Mouse (Mus musculus): Measurements from ENCODE around the gene Slc17a2. TPM values are rescaled to one million over a fixed set of nuclear protein-coding genes. Genes with fewer than 3 reads are reported as not detected.

Gene Slc17a2
- polyA plus RNA-seq, 2 experiments from 2014 or later, result not detected

Other genes with a start within 250 kb of the Slc17a2 start
- 1 to 10 TPM in 1 of 2 experiments, under 1 TPM in 1; 0.86 to 1.6 TPM for gene Hist1h3e, start 244.6 kb upstream of the Slc17a2 start, polyA plus RNA-seq (2017; shearing (Covaris generic))
- 10 to 100 TPM; 26.7 to 59.1 TPM for gene Hist1h2ae, start 235.8 kb upstream of the Slc17a2 start, polyA plus RNA-seq (2017; shearing (Covaris generic))
- 1 to 10 TPM; 4.0 to 5.7 TPM for gene Hist1h2bg, start 235.6 kb upstream of the Slc17a2 start, polyA plus RNA-seq (2017; shearing (Covaris generic))
- under 1 TPM in 1 of 2 experiments, not detected in 1; 0.83 TPM for gene Hist1h2bf, start 232.8 kb upstream of the Slc17a2 start, polyA plus RNA-seq (2017; shearing (Covaris generic))
- 1 to 10 TPM in 1 of 2 experiments, not detected in 1; 2.3 TPM for gene Hist1h2ad, start 232.6 kb upstream of the Slc17a2 start, polyA plus RNA-seq (2017; shearing (Covaris generic))
- not detected for gene Hist1h3d, start 231.2 kb upstream of the Slc17a2 start, polyA plus RNA-seq (2017; shearing (Covaris generic))
- 10 to 100 TPM; 36.8 to 39.3 TPM for gene Hist1h4d, start 225.4 kb upstream of the Slc17a2 start, polyA plus RNA-seq (2017; shearing (Covaris generic))
- gene Hist1h2be, start 185.9 kb upstream of the Slc17a2 start, polyA plus RNA-seq (2017; shearing (Covaris generic)), result 1 to 10 TPM; 1.5 to 1.7 TPM
- 10 to 100 TPM; 11.9 to 13.5 TPM for gene Hist1h1e, start 184.4 kb upstream of the Slc17a2 start, polyA plus RNA-seq (2017; shearing (Covaris generic))
- gene Hist1h2ac, start 123.0 kb upstream of the Slc17a2 start, polyA plus RNA-seq (2017; shearing (Covaris generic)), result under 1 TPM in 1 of 2 experiments, not detected in 1; 0.28 TPM
- 1 to 10 TPM in 1 of 2 experiments, under 1 TPM in 1; 0.85 to 5.4 TPM for gene Hist1h2bc, start 122.8 kb upstream of the Slc17a2 start, polyA plus RNA-seq (2017; shearing (Covaris generic))
- not detected for gene Hist1h1t, start 111.2 kb upstream of the Slc17a2 start, polyA plus RNA-seq (2017; shearing (Covaris generic))
- 1 to 10 TPM in 1 of 2 experiments, under 1 TPM in 1; 0.57 to 7.4 TPM for gene Hist1h4c, start 108.5 kb upstream of the Slc17a2 start, polyA plus RNA-seq (2017; shearing (Covaris generic))
- under 1 TPM in 1 of 2 experiments, not detected in 1; 0.80 TPM for gene Hfe, start 96.1 kb upstream of the Slc17a2 start, polyA plus RNA-seq (2017; shearing (Covaris generic))
- 10 to 100 TPM in 1 of 2 experiments, 1 to 10 TPM in 1; 5.3 to 15.2 TPM for gene Hist1h1c, start 68.2 kb upstream of the Slc17a2 start, polyA plus RNA-seq (2017; shearing (Covaris generic))
- gene Hist1h3c, start 61.4 kb upstream of the Slc17a2 start, polyA plus RNA-seq (2017; shearing (Covaris generic)), result 1 to 10 TPM in 1 of 2 experiments, not detected in 1; 2.4 TPM
- under 1 TPM in 1 of 2 experiments, not detected in 1; 0.73 TPM for gene Hist1h2bb, start 60.3 kb upstream of the Slc17a2 start, polyA plus RNA-seq (2017; shearing (Covaris generic))
- 1 to 10 TPM; 9.5 to 10.0 TPM for gene Hist1h2ab, start 55.9 kb upstream of the Slc17a2 start, polyA plus RNA-seq (2017; shearing (Covaris generic))
- gene Hist1h3b, start 54.7 kb upstream of the Slc17a2 start, polyA plus RNA-seq (2017; shearing (Covaris generic)), result not detected
- 1 to 10 TPM in 1 of 2 experiments, not detected in 1; 2.8 TPM for gene Hist1h4b, start 50.0 kb upstream of the Slc17a2 start, polyA plus RNA-seq (2017; shearing (Covaris generic))
- gene Hist1h4a, start 45.8 kb upstream of the Slc17a2 start, polyA plus RNA-seq (2017; shearing (Covaris generic)), result 1 to 10 TPM in 1 of 2 experiments, not detected in 1; 3.1 TPM
- 1 to 10 TPM in 1 of 2 experiments, under 1 TPM in 1; 0.73 to 1.7 TPM for gene Hist1h3a, start 44.6 kb upstream of the Slc17a2 start, polyA plus RNA-seq (2017; shearing (Covaris generic))
- 1 to 10 TPM; 5.1 to 7.8 TPM for gene Hist1h1a, start 43.3 kb upstream of the Slc17a2 start, polyA plus RNA-seq (2017; shearing (Covaris generic))
- gene Trim38, start 37.1 kb upstream of the Slc17a2 start, polyA plus RNA-seq (2017; shearing (Covaris generic)), result not detected
- not detected for gene Slc17a3, start 32.4 kb downstream of the Slc17a2 start, polyA plus RNA-seq (2017; shearing (Covaris generic))
- gene Slc17a1, start 60.8 kb downstream of the Slc17a2 start, polyA plus RNA-seq (2017; shearing (Covaris generic)), result not detected
- not detected for gene Slc17a4, start 108.0 kb downstream of the Slc17a2 start, polyA plus RNA-seq (2017; shearing (Covaris generic))
- gene Hist1h2ba, start 127.2 kb downstream of the Slc17a2 start, polyA plus RNA-seq (2017; shearing (Covaris generic)), result not detected
- not detected for gene Hist1h2aa, start 127.5 kb downstream of the Slc17a2 start, polyA plus RNA-seq (2017; shearing (Covaris generic))
- not detected for gene Scgn, start 184.2 kb downstream of the Slc17a2 start, polyA plus RNA-seq (2017; shearing (Covaris generic))

Measured in activated CD4-positive, CD25-positive, alpha-beta regulatory T cell, adult 4 months (primary cell).